Mouse (Mus musculus): ENCODE results near the gene U2af2.

Gene U2af2

DNA sequence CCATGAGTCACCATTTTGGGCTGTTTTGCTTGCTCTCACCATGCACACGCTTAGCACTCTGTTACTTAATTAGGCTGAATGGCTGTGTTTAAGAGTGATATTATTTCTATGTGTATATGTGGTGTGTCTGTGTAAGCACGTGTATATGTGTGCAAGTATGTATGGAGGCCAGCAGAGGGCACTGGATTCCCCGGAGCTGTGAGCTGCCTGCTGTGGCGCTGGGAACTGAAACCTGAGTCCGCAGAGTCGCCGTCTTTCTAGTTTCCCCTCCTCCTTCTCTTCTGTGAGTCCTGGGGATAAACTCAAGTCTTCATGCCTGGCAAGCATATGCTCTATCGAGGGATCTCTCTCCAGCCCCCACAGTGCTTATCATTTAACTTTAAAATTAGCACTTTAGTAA is 47.4 kb downstream of the U2af2 start:
- DNase-seq (ENCODE audit: low read depth, low spot score) = peak; percentile 65

DNA sequence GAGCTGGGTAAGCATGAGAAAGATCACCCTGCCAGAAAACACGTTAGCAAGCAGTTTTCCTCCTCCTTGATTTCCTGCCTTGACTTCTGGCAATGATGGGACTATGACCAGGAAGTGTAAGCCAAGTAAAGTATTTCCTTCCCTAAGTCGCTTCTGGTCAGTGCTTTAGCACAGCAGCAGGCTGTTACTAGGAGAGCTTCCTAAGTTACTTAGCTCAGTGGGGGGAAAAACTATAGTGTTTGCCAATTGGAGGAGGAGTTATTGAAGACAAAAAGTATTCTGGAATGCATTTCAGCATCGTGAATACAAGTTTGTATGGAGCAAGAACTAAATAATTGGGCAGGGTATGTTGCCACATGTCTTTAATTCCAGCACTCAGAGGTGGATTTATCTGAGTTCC is 50.8 kb downstream of the U2af2 start:
- no peak for DNase-seq (ENCODE audit: low read depth, low spot score)

DNA sequence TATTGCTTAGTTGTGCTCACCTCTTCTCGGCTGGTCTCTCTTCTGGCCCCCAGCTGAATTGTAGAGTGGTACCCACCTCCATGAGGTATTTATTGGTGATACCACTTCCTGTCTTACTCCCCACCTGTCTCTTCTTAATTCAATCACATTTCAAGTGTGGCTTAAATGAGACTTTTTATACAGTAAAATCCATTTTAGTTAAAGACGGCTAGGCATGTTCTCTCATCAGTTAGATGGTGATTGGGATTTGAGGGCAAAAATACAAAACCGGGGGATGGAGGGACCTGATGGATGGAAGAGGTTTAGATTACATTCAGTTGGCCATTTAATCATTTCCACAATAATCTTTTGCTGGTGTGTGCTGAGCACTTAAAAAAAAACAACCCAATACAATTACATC is 54.9 kb downstream of the U2af2 start, which contains the start of gene Rfpl4:
Gene Rfpl4 (minus strand): TSS at position 101 of the 400 bp plus-strand sequence.
- DNase-seq (ENCODE audit: low read depth, low spot score) = no peak

DNA sequence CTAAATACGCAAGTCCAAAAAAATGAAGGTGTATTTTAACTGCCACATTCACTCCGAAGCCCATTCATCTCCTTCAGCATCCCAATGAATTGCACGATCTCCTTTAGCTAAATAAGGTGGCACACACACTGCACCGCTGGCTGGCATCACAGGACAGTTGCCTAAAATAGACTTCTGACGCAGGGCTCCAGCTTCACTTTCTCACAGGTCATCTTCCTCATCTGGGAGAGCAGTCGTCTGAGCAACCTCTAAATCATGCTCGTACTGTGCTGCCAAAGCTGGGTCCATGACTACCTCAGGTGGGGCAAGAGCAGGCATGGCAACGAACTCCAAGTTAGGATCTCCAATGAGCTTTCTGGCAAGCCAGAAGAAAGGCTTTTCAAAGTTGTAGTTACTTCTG is 63.1 kb downstream of the U2af2 start:
- no peak for DNase-seq (ENCODE audit: low read depth, low spot score)

DNA sequence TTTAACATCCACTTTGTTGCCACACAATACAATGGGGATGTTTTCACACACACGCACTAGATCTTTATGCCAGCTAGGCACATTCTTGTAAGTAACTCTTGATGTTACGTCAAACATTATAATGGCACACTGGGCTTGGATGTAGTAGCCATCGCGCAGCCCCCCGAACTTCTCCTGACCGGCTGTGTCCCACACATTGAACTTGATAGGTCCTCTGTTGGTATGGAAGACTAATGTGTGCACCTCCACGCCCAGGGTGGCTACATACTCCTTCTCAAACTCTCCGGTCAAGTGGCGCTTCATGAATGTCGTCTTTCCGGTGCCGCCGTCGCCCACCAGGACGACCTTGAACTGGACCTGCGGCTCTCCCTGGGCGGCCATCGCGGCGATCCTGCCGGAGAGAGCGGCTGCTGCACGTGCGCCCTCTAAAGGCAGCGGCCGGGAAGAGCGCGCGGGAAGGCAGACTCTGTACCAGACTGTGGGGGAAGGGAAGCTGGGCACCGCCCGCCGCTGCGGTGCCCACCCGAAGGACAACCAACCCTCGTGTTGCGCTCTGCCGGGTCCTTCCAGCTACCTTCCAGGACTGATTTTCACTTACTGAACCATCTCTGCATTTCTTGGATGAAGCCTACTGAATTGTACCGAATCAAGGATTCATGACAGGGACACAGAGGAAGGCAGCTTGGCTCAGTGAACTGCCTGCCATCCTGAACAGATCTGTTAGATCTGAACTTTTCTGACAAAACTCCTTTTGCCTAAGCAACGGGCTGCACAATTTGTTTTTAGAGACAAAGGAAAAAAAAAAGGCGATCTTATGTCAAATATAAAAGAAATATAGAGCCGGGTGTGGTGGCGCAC is 63.8 kb downstream of the U2af2 start, which contains the start of gene Rasl2-9:
Gene Rasl2-9 (minus strand): TSS at position 402 of the 858 bp plus-strand sequence.
- DNase-seq (ENCODE audit: low read depth, low spot score) = peak; percentile 75

Data from ZHBTc4 (cell line).